Mouse (Mus musculus): ENCODE measurements at regions not wholly inside any gene's neighbourhood (a gene's known extent, or its start where the extent isn't known, plus 50 kb on each side); places are given as distances from the start of the nearest gene placed in this dataset.
A peak's percentile ranks its signal among the peaks of the same experiment; 100 is the strongest.

DNA sequence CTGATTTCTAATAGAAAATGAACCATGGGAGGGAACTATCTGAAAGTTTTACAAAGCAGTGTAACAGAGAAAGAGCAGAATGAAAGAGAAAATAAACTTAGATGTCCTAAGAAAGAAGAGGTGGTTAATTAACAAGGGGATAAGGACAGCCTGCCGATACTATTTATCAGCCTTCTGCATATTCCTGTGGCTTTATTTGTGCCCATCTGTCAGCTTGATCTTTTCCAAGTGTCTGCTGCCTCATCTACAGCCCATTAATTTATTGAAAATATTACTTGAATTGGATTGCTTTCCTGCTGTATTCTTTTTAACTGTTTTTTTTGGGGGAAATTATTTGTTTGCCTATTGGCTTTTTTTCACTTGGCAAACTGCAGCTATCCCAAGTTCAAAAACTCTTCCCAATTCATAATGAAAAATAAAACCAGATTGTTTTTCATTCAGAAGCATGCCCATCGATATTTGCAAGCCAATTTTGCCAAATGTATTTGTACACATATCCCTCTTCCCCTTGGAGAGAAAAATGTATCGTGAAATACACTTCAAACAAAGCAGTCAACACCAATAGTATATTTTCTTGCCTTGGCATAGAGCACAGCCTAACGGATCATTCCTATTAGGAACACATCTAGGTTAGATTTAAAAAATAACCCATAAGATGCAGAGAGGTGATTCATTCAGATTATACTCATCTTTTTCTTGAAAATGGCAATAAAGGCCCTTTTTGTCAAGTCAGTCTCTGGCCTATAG, 289.3 kb downstream of the Rnf152 start:
- no peaks in the 10 kb centered on the region for H3K9me3 ChIP-seq
- no peak overlapping the region for H3K9ac ChIP-seq
- H3K36me3 ChIP-seq: no peaks in the 10 kb centered on the region
- no peaks in the 10 kb centered on the region for H3K27me3 ChIP-seq
- no peak for ATAC-seq (ENCODE audit: low read depth)
- no peak overlapping the region for H3K4me3 ChIP-seq
- H3K27ac ChIP-seq (replicated peaks): no peak overlapping the region
- no peaks in the 10 kb centered on the region for H3K4me1 ChIP-seq (replicated peaks)
- WGBS: 82% methylated on average over 4 of the region's 4 CpGs
- H3K4me2 ChIP-seq: no peak overlapping the region

DNA sequence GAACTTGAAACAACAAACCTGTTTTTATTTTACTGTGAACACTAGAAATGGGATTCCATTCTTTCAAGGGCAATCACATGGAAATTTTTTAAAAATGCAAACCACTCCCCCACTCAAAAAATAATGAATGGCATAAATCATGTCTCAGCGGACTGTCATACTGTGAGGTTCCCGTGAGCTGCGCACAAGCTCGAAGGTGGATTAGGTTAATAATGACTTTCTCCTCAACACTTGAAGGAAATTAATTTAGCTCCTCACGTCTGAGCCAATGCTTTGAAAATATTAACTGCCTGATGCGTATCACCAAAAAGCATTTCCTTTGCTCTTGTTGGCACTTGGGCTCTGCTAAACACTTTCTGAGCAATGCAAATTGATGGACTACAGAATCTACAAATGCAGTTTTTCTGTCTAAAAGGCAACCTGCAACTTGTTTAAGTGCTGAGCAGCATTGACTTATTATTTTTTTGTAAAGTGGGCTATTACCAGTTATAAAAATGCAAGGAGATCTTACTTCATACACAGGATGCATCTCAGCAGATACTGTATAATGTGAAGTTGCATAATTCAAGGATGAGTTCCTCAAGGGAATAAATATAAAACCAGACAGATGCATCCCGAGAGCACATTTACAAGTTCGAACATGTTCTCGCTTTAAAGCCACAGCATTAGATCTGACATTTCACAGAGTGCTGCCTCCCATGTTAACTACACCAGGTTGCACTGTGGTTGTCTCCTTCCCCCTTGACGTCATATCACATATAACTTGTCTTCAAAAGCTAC, 282.4 kb downstream of the Cdh20 start:
- 0 out of 2 replicates have a peak, but pooled peaks cover 8% of the 10 kb centered on the region for H3K4me1 ChIP-seq (replicated peaks)
- H3K9me3 ChIP-seq: no peaks in the 10 kb centered on the region
- H3K9ac ChIP-seq: no peak overlapping the region
- ATAC-seq (ENCODE audit: low read depth): 0 out of 2 replicates have a peak, but pooled peaks have one; percentile 59
- H3K4me2 ChIP-seq: 0 out of 2 replicates have a peak overlapping the region, but pooled peaks have one; percentile 4
- no peak overlapping the region for H3K27ac ChIP-seq (replicated peaks)
- 74% methylated on average over 10 of the region's 10 CpGs for WGBS
- H3K4me3 ChIP-seq: no peak overlapping the region
- H3K36me3 ChIP-seq: no peaks in the 10 kb centered on the region
- H3K27me3 ChIP-seq: no peaks in the 10 kb centered on the region

All from neural tube, embryonic 13.5 days (tissue).